Mouse (Mus musculus) heart, adult 11 months (tissue): ENCODE results near the gene Stard3.

ENCODE experiments used
- DNase-seq: peaks from one replicate; pipeline ENCODE4 v3.0.0; 2022

The Stard3 gene

GRCm38 (mm10) chr11:98376756-98377155 lies 18.6 kb downstream of the Stard3 start:
- DNase-seq: no peak

GRCm38 (mm10) chr11:98377787-98378186 lies 19.6 kb downstream of the Stard3 start:
- DNase-seq: peak; percentile 99

DNA sequence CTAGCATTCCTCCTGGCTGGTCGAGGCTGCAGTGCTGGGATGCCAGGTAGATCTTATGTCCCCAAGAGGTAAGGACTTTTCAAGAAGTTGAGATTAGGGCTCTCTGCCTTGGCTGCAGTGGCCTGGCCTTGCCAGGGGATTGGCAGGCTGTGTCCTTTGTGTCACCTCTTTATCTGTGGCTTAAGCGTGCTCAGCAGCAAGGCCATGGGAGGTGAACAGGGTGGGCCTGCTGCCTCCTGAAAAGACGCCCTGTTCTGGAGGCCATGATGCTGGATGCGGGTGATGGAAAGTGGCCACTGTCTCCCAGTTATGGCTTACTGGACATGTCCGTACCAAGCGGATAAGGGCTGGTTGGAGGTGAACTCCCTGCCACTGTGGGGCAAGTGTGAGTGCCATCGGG lies 21.2 kb downstream of the Stard3 start:
- DNase-seq: peak; percentile 98

GRCm38 (mm10) chr11:98380106-98380505 lies 21.9 kb downstream of the Stard3 start:
- peak; percentile 96 for DNase-seq

DNA sequence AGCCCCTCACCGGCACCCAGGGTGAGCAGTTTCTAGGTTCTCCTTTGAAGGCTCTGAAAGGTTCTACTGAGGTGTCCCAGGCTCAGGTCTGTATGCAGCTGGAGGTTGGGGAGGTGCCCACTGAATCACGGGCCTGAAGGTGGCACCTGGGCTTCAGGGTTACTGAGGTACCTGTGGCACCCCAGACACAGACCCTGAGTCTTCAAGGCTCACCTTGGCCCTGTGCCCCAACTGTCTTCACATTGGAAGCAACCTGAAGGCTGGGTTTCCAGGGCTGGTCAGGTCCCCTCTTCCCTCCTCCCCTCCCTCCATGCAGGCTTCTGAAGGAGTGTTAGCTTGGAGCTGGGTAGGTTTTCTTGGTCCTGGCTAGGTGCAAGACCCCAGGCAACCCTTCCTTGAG lies 23.5 kb downstream of the Stard3 start:
- peak; percentile 89 for DNase-seq

GRCm38 (mm10) chr11:98382405-98382804 lies 24.2 kb downstream of the Stard3 start:
- DNase-seq: peak; percentile 76

DNA sequence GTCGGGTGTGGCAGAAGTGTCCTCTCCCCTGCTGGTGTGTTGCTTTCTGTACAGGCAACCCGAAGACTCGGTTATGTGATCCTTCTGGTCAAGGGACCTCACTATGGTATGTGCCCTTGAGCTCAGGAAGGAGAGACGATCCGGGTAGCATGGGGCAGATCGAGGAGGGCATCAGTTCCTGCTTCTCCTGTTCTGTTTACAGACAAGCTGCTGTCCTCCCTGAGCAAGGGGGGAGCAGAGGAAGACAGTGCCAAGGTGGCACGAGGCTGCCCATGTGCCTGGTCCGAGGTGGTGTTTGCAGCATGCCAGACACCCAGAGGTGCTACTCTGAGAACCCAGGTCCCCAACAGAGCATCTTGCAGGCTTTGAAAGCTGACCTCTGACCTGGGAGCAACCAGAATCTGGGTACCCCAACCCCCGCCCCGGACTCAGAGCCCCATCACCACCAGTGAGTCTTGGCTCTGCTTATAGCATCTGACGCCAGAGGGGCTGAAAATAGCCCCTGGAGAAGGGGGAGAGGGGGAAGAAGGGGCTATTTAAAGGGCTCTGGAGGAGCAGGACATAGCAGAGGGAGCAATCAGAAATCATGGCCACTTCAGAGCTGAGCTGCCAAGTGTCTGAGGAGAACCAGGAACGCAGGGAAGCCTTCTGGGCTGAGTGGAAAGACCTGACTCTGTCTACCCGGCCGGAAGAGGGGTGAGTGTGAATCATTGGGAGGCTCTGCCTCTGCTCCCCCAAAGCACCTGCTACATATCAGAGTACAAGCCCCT lies 25.3 kb downstream of the Stard3 start, which contains the start of gene Tcap:
Gene Tcap (plus strand): TSS at position 551 of the 770 bp plus-strand sequence.
- DNase-seq: peak; percentile 98

DNA sequence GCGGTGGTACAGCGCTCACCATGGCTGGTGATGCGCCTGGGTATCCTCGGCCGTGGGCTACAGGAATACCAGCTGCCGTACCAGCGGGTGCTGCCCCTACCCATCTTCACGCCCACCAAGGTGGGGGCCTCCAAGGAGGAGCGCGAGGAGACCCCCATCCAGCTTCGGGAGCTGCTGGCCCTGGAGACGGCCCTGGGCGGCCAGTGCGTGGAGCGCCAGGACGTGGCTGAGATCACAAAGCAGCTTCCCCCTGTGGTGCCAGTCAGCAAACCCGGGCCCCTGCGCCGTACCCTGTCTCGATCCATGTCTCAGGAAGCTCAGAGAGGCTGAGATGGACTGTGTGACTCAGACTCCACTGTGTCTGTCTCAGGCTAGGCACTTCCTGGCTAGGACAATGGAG lies 26.0 kb downstream of the Stard3 start:
- peak; percentile 88 for DNase-seq

DNA sequence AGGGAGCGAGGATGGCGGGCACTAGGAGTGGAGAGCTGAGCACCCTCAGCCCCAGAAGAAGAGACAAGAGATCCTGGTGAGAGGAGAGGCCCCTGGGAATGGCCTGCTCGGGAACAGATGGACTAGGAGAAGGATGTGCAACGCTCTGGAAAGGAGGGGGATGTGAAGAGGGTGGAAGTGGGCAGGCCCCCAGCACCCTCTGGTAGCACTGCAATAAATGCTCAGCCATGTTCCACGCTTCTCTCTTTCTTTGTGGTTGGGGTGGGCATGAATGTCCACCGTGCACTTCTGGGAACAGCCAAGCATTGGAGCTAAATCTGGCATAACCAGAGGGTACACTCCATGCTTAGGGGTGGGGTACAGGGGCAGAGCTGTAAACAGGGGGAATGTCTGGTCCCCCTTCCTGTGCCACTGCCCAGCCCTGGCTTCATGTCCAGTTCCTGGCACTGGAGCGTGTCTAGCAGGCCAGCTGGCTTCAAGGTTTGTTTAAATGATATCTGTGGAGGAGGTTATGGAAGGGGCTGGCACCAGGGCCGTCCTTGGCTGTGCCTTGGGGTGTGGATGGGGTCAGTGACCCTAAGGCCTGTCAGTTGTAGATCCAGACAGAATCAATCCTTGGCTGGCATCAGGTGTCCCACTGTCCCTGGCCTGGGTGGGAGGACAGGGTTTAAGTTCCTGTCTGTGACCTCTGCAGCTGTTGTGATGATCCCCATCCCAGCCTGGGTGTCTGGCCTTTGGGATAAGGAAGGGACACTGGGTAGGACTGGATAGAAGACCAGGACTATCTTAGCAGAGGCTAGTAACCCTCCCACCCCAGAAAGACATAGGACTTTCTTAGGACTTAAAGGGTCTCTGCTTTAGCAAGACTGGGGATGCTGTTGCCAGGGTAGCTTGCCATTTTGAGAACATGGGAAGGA lies 26.8 kb downstream of the Stard3 start:
- peak; percentile 98 for DNase-seq

DNA sequence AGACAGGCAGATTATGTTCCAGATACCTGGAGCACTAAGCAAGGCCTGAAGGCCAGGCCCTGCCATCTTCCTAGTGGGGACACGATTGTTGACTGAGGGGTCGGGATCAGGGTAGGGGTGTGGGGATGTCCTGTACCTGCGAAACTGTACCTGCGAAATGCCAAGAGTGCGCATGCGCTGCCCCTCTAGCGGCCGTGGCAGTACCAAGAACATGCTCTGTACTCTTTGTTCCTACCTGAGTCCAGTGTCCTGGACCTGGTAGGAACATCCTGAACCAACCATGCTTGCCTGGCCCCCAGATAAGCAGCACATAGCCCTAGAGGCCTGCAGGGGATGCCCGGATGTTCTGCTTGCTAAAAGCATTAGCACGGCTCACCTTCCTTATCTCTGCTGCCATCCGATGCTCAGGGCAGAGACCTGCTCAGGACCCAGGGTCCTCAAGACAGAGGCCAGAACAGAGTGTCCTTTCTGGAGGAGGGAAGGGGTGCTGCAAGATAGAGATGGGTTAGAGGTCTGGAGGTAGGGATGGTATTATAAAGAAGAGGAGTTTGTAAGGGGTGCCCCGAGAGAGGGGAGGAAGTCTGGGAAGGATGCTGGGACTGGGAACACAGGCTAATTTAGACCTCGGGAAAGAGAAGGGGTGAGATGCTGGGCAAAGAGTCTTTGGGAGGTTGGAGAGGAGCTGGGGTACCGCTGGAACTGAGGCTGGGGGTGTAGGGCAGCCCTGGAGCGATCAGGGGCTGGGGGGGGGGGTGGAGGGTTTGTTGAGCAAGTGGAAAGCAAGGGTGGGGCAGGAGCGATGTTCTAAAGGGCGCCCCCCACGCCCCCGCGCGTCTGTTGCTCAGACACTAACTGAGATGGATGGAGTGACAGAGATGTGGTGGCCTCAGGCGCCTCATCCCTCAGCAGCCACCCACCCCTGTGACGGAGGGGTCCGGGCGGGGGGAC lies 27.7 kb downstream of the Stard3 start, which contains the start of gene Pnmt:
Gene Pnmt (plus strand): TSS at position 813 of the 948 bp plus-strand sequence.
- DNase-seq: peak; percentile 97

- DNase-seq: peak; percentile 91
These were observed 28.4 kb downstream of the Stard3 start for GRCm38 (mm10) chr11:98386596-98386995.

- DNase-seq: peak; percentile 85
These were observed 28.9 kb downstream of the Stard3 start for GRCm38 (mm10) chr11:98387056-98387577.

DNA sequence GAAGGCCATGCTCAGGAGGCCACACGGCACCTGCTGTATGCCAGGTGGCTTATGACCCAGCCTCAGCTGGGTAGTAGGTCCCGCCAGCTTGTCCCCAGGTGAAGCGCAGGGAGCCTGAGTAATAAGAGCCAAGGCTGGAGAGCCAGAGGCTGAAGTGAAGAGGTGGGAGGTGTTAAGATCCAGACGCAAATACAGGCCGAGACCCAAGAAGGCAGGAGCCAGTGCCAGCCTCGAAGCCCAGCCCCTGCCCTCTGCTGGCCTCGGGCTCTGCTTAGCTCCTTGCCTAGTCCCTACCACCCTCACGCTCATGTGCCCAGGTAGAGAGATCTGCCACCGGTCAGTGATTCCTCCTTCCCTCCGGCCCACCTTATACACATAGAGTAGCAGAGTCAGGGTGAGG lies 30.1 kb downstream of the Stard3 start:
- DNase-seq: peak; percentile 83

DNA sequence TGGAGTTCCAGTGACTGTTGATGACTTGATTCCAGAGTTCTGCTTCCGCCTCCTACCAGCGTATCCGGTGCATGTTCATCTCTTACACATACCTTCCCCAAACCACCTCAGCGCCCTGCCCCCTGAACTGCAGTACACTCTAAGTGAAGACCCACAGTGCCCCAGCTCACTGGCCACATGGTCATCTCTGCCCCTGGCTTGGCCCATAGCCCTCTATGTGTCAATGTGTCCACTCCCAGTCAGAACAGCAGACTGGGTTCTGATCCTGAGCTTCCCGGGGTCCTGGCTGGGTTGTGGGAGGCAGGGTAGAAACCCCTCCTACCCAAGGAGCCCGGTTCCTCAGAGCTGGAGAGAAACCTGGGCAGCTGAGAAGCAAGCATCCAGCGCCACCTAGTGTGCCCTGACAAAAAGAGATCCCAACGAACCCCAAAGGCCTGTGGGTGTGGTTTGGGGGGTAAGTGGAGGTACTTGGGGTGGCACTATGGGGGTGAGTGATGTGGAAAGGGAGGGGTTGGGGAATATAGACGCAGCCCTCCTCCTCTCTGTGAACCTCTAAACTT lies 31.1 kb downstream of the Stard3 start:
- peak; percentile 93 for DNase-seq

GRCm38 (mm10) chr11:98390141-98390540 lies 32.0 kb downstream of the Stard3 start:
- peak; percentile 89 for DNase-seq

DNA sequence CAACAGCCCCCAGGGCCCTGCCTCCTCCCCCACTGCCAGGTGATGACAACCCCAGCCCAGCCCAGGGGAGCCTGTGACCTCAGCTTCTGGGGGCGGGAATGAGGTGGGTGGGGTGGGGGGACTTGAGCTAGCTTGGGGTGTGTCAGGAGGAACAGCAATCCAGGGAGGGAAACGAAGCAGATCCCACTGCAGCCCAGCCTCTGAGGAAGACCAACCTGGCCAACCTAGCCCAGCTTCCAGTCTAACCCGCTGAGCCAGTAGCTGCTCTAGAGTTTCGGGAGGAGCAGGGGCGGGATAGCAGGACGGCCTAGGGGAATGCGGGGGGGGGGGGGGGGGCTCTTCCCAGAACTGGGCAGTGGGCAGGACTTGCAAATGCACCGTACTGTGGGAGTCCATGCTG lies 33.9 kb downstream of the Stard3 start:
- peak; percentile 88 for DNase-seq

DNA sequence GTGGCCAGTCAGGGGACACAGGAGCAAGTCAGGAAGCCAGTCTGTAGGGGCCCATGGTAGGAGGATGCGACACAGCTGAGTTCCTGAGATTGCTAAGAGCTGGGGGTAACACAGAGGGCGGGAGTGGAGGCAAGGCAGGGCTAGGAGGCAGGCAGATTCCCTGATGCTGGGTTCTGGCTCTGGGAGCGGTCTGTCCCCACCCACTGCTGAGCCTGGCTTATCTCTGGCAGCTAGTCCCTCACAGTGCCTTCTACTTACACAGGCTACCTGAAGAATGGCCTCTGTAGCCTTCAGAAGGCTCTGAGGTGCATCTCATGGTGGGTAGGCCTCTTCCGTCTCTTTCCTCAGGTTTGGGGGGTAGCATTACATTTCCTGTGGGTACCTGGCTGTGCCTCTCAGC lies 34.5 kb downstream of the Stard3 start:
- DNase-seq: peak; percentile 83

- peak; percentile 97 for DNase-seq
These were observed 35.1 kb downstream of the Stard3 start for GRCm38 (mm10) chr11:98393317-98393716.

DNA sequence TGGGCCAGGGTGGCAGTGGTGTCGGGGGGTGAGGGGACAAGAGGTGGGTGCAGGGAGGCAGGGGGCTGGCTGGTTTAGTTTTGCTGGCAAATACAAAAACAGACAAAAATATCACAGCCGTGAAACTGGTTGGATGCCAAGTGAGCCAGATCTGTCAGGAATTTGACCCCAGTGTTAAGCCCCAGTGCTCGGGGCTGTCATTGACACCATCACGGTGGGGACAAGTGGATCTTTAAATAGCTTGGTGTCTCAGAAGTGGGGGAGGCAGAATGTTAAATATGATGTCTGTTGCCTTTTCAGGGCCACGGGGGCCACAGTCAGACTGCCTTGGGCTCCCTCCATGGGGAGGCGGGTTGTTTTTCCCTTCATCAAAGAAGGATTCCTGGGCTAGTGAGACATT lies 36.1 kb downstream of the Stard3 start:
- DNase-seq: peak; percentile 97

DNA sequence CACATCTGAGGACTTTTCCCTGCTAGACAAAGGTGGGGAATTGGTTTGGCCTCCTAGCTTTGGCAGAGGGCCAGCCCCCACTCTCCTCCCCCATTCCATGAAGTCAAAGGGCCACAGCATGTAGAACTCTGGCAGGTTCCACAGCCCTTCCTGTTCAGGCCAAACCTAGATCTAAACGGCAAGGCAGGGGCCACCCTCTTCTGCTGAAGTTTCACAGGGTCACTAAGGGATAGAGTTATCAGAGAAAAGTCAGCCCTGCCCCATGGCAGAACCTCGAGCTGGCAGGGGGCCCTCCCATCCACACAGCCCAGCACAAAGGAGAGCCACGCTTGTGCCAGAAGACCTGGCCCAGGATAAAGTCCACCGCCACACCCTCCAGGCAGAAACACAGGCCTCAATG lies 36.9 kb downstream of the Stard3 start:
- DNase-seq: peak; percentile 98

DNA sequence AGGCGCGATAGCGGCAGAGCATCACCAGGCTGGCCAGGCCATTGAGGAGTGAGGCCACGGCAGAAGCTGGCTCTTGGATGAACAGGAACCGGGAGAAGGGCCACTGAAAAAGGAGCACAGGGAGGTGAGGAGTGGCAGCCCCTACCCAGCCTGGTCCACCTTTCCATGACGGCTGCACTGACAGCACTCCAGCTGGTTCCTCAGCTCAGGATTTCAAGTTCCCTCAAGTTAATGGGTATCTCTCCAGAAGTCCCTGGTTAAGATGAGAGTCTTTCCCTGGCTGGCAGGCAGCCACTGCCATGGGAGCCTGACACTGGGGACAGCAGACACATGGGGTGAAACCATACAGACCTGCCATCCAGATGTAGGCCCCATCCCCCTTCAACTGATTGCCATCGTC lies 39.8 kb downstream of the Stard3 start:
- DNase-seq: peak; percentile 91
